Mouse (Mus musculus): ENCODE measurements around the gene Olfr1420.
"Not testable (repeated sequence)": the region's sequence is repeated elsewhere in the genome, so short reads cannot be mapped to it uniquely, and the experiment has no call there.

The Olfr1420 gene

GRCm38 (mm10) chr19:11886265-11886664 is at the start of gene Olfr1420:
Gene Olfr1420, plus strand, starts transcription at chr19:11886565.
- no peak for DNase-seq (ENCODE audit: low spot score)

GRCm38 (mm10) chr19:11839119-11839518 is 47.2 kb upstream of the Olfr1420 start, which contains the start of gene Olfr1417:
Gene Olfr1417, minus strand, starts transcription at chr19:11839219.
- no peak for DNase-seq (ENCODE audit: low spot score)

- DNase-seq (ENCODE audit: low spot score): no peak
These were observed 40.0 kb upstream of the Olfr1420 start for GRCm38 (mm10) chr19:11846333-11846732.

- no peak for DNase-seq (ENCODE audit: low spot score)
These were observed 33.7 kb upstream of the Olfr1420 start for GRCm38 (mm10) chr19:11852652-11853051.

GRCm38 (mm10) chr19:11854821-11855220 is 31.5 kb upstream of the Olfr1420 start:
- DNase-seq (ENCODE audit: low spot score): no peak

GRCm38 (mm10) chr19:11856506-11856905 is 29.9 kb upstream of the Olfr1420 start:
- no peak for DNase-seq (ENCODE audit: low spot score)

GRCm38 (mm10) chr19:11860966-11861365 is 25.4 kb upstream of the Olfr1420 start, which contains the start of gene Olfr1418:
Gene Olfr1418, minus strand, starts transcription at chr19:11861066.
- DNase-seq (ENCODE audit: low spot score): no peak

- DNase-seq (ENCODE audit: low spot score): no peak
These were observed 18.5 kb upstream of the Olfr1420 start for GRCm38 (mm10) chr19:11867837-11868236.

GRCm38 (mm10) chr19:11875006-11875405 is 11.4 kb upstream of the Olfr1420 start, which contains the start of gene Olfr1419:
Gene Olfr1419, minus strand, starts transcription at chr19:11875106.
- no peak for DNase-seq (ENCODE audit: low spot score)

GRCm38 (mm10) chr19:11878404-11878803 is 8.0 kb upstream of the Olfr1420 start:
- DNase-seq (ENCODE audit: low spot score): not testable (repeated sequence)

GRCm38 (mm10) chr19:11911021-11911420 is 24.7 kb downstream of the Olfr1420 start:
- no peak for DNase-seq (ENCODE audit: low spot score)

- no peak for DNase-seq (ENCODE audit: low spot score)
These were observed 25.2 kb downstream of the Olfr1420 start for GRCm38 (mm10) chr19:11911603-11912002.

- peak; percentile 97 for DNase-seq (ENCODE audit: low spot score)
These were observed 25.7 kb downstream of the Olfr1420 start, which contains the start of gene Patl1 for GRCm38 (mm10) chr19:11912037-11912532. Gene Patl1, plus strand, starts transcription at chr19:11912399.

- DNase-seq (ENCODE audit: low spot score): no peak
These were observed 26.3 kb downstream of the Olfr1420 start for GRCm38 (mm10) chr19:11912533-11913121.

GRCm38 (mm10) chr19:11915804-11916203 is 29.4 kb downstream of the Olfr1420 start:
- DNase-seq (ENCODE audit: low spot score): no peak

GRCm38 (mm10) chr19:11922068-11922467 is 35.7 kb downstream of the Olfr1420 start:
- DNase-seq (ENCODE audit: low spot score): no peak

GRCm38 (mm10) chr19:11922515-11922914 is 36.1 kb downstream of the Olfr1420 start:
- DNase-seq (ENCODE audit: low spot score): not testable (repeated sequence)

GRCm38 (mm10) chr19:11926380-11926779 is 40.0 kb downstream of the Olfr1420 start:
- DNase-seq (ENCODE audit: low spot score): no peak

- DNase-seq (ENCODE audit: low spot score): no peak
These were observed 41.8 kb downstream of the Olfr1420 start for GRCm38 (mm10) chr19:11928025-11928748.

- DNase-seq (ENCODE audit: low spot score): not testable (repeated sequence)
These were observed 60.1 kb downstream of the Olfr1420 start for GRCm38 (mm10) chr19:11946460-11946859.
